ENCODE assay signal across 32 mouse cellular contexts in genomic region chr3:92932679-92933078, GRCm38 (mm10). TPM values are rescaled to one million over a fixed set of nuclear protein-coding genes. Genes with fewer than 3 reads are reported as not detected.
"Had no signal": no experiment of that assay in that cellular context is flagged by ENCODE, and none has a peak within 500 bp of the region (broad histone marks: within the 10 kb centered on the region; RNA-seq: fewer than 3 reads in every experiment).

TSS of gene Lce3b (plus strand) at chr3:92932979.

- H3K4me3 ChIP-seq: embryonic facial prominence, embryonic 12.5 days; embryonic facial prominence, embryonic 13.5 days; erythroblast, embryonic 14.5 days; forebrain, embryonic 10.5 days; forebrain, embryonic 12.5 days; forebrain, embryonic 13.5 days; forebrain, embryonic 15.5 days; gastrocnemius, adult 2 months; heart, adult 2 months had no signal

- DNase-seq: cerebellum, adult 2 months; cerebellum, adult 8-10 months; cerebellum, adult 9-10 months; cerebellum, adult 9-11 months; cerebellum, postnatal 10 days; cerebellum, postnatal 14 days; cerebellum, postnatal 25 days; cerebellum, postnatal 36 days; embryo, embryonic 11 days; forebrain, postnatal 0 days; gastrocnemius, adult 2 months; gastrocnemius, postnatal 10 days; gastrocnemius, postnatal 14 days; gastrocnemius, postnatal 25 days; gastrocnemius, postnatal 36 days; heart, adult 11 months; heart, adult 18-20 months; heart, adult 2 months had no signal

- H3K27me3 ChIP-seq: embryonic facial prominence, embryonic 12.5 days; embryonic facial prominence, embryonic 13.5 days; forebrain, embryonic 12.5 days; forebrain, embryonic 13.5 days; forebrain, embryonic 15.5 days had no signal

- H3K4me1 ChIP-seq: embryonic facial prominence, embryonic 12.5 days; embryonic facial prominence, embryonic 13.5 days; forebrain, embryonic 10.5 days; forebrain, embryonic 12.5 days; forebrain, embryonic 13.5 days; forebrain, embryonic 15.5 days had no signal

- ATAC-seq: forebrain, embryonic 13.5 days; forebrain, embryonic 14.5 days; forebrain, embryonic 15.5 days; forebrain, embryonic 16.5 days; forebrain, postnatal 0 days had no signal

- H3K27ac ChIP-seq: embryonic facial prominence, embryonic 12.5 days; embryonic facial prominence, embryonic 13.5 days; forebrain, embryonic 10.5 days; forebrain, embryonic 12.5 days; forebrain, embryonic 13.5 days; forebrain, embryonic 15.5 days; gastrocnemius, adult 2 months; heart, adult 2 months had no signal

- H3K9me3 ChIP-seq: embryonic facial prominence, embryonic 12.5 days; embryonic facial prominence, embryonic 13.5 days; forebrain, embryonic 10.5 days; forebrain, embryonic 12.5 days; forebrain, embryonic 13.5 days; forebrain, embryonic 15.5 days had no signal

- H3K9ac ChIP-seq: embryonic facial prominence, embryonic 12.5 days; embryonic facial prominence, embryonic 13.5 days; forebrain, embryonic 12.5 days; forebrain, embryonic 13.5 days; forebrain, embryonic 15.5 days; forebrain, postnatal 0 days had no signal

- H3K36me3 ChIP-seq: embryonic facial prominence, embryonic 12.5 days; embryonic facial prominence, embryonic 13.5 days; forebrain, embryonic 10.5 days; forebrain, embryonic 12.5 days; forebrain, embryonic 15.5 days had no signal

- H3K4me2 ChIP-seq: embryonic facial prominence, embryonic 12.5 days; embryonic facial prominence, embryonic 13.5 days; forebrain, embryonic 12.5 days; forebrain, embryonic 13.5 days; forebrain, embryonic 15.5 days had no signal

RNA-seq across cellular contexts. Expression of gene Lce3b, which starts in this region (rescaled TPM):
- polyA plus RNA-seq: cerebellum, adult 2 months; cortical plate, adult 2 months; embryonic facial prominence, embryonic 11.5 days; embryonic facial prominence, embryonic 12.5 days; embryonic facial prominence, embryonic 13.5 days; erythroblast, embryonic 14.5 days; forebrain, embryonic 10.5 days; forebrain, embryonic 11.5 days; forebrain, embryonic 12.5 days; forebrain, embryonic 13.5 days; forebrain, embryonic 14.5 days; forebrain, embryonic 15.5 days; forebrain, embryonic 16.5 days; forebrain, postnatal 0 days; frontal cortex, adult 2 months; gonadal fat pad, adult 2 months; heart, adult 2 months had no signal
